ENCODE assay signal across 8 mouse cellular contexts in the genomic region with DNA sequence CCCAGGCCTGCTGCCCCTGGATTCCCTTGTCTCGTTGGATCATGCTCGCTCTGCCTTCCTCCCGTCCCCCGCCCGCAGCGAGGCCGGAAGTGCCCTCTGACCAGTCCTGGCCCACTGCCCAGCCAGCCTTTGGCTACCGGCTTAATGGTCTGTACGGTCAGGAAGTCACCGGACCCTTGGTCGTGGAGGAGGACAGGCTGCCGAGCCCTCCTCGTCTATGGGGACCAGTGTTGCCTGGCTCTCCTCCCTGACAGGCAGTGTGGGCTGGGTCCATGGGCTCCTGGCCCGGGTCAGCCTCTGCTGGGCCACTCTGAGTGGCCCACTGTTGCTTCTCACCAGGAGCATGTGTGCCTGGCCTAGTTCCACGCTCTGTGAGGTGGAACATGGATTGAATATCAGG.
DNase-seq lines count a peak whose midpoint lies in the region; ATAC-seq and TF ChIP-seq lines count a peak whose summit lies in the region.

No protein-coding gene starts in this region.

- H3K4me3 ChIP-seq in bone marrow, adult 2 months (replicated peaks; ENCODE audit: control insufficient read depth, low read depth, low read length), result no peak overlapping the region
- H3K4me3 ChIP-seq in hindbrain, embryonic 14.5 days (replicated peaks; ENCODE audit: low read length), result no peak overlapping the region; the same call in 1 of the 2 replicates
- no peak overlapping the region for H3K4me3 ChIP-seq in limb, embryonic 15.5 days
- peak overlapping the region; percentile 19 for H3K4me3 ChIP-seq in midbrain, embryonic 15.5 days

- peaks cover 1% of the 10 kb centered on the region; the same call in 1 of the 2 replicates for H3K4me1 ChIP-seq in bone marrow, adult 2 months (ENCODE audit: control insufficient read depth, insufficient read depth, low read length)
- H3K4me1 ChIP-seq in hindbrain, embryonic 14.5 days (replicated peaks; ENCODE audit: control insufficient read depth, insufficient read depth, low read length), result peaks cover 84% of the 10 kb centered on the region
- peaks cover 85% of the 10 kb centered on the region for H3K4me1 ChIP-seq in limb, embryonic 15.5 days
- peaks cover 95% of the 10 kb centered on the region for H3K4me1 ChIP-seq in midbrain, embryonic 15.5 days

- H3K36me3 ChIP-seq in hindbrain, embryonic 14.5 days (replicated peaks; ENCODE audit: control insufficient read depth, insufficient read depth), result no peaks in the 10 kb centered on the region
- H3K36me3 ChIP-seq in limb, embryonic 15.5 days, result no peaks in the 10 kb centered on the region
- no peaks in the 10 kb centered on the region for H3K36me3 ChIP-seq in midbrain, embryonic 15.5 days (replicated peaks)

- peak overlapping the region; percentile 10; the same call in 1 of the 2 replicates for H3K9ac ChIP-seq in hindbrain, embryonic 14.5 days
- no peak overlapping the region for H3K9ac ChIP-seq in limb, embryonic 15.5 days
- peak overlapping the region; percentile 21 for H3K9ac ChIP-seq in midbrain, embryonic 15.5 days

- 0 out of 2 replicates have a peak, but pooled peaks have one; percentile 20 for TF ChIP-seq POLR2A in bone marrow, adult 2 months (IDR thresholded peaks at IDR 0.05; ENCODE audit: borderline replicate concordance, control insufficient read depth, low read depth, low read length)

- peak overlapping the region; percentile 98 for H3K4me2 ChIP-seq in hindbrain, embryonic 14.5 days (replicated peaks)
- H3K4me2 ChIP-seq in limb, embryonic 15.5 days, result peak overlapping the region; percentile 17; the same call in 1 of the 2 replicates
- peak overlapping the region; percentile 91 for H3K4me2 ChIP-seq in midbrain, embryonic 15.5 days

- 38% methylated on average over 15 of the region's 15 CpGs for WGBS in bone marrow, adult 2 months
- 23% methylated on average over 15 of the region's 15 CpGs for WGBS in hindbrain, embryonic 14.5 days
- WGBS in limb, embryonic 15.5 days, result 25% methylated on average over 15 of the region's 15 CpGs
- WGBS in midbrain, embryonic 15.5 days, result 26% methylated on average over 15 of the region's 15 CpGs

- no peak for TF ChIP-seq CTCF in bone marrow, adult 2 months (IDR thresholded peaks at IDR 0.05; ENCODE audit: control insufficient read depth, insufficient read depth, low read length)

- peak; percentile 70 for DNase-seq in cerebellum, adult 11-12 months
- DNase-seq in cerebellum, adult 8-10 months, result no peak
- peak; percentile 87 for DNase-seq in gastrocnemius, postnatal 10 days
- no peak for DNase-seq in hindbrain, embryonic 14.5 days (ENCODE audit: low spot score)
- DNase-seq in T-cell, adult 2 months (ENCODE audit: low spot score), result no peak

- no peaks in the 10 kb centered on the region for H3K9me3 ChIP-seq in hindbrain, embryonic 14.5 days (ENCODE audit: control insufficient read depth, low read length)
- H3K9me3 ChIP-seq in limb, embryonic 15.5 days, result no peaks in the 10 kb centered on the region
- H3K9me3 ChIP-seq in midbrain, embryonic 15.5 days, result no peaks in the 10 kb centered on the region

- ATAC-seq in hindbrain, embryonic 14.5 days (ENCODE audit: low FRiP score), result peak; percentile 29; the same call in 1 of the 2 replicates
- ATAC-seq in limb, embryonic 15.5 days (ENCODE audit: insufficient number of reproducible peaks, low FRiP score, low TSS enrichment, low read depth), result no peak
- no peak for ATAC-seq in midbrain, embryonic 15.5 days (replicated peaks)

- no peaks in the 10 kb centered on the region for H3K27me3 ChIP-seq in hindbrain, embryonic 14.5 days (ENCODE audit: control insufficient read depth, insufficient read depth, low read length)
- peaks cover 18% of the 10 kb centered on the region for H3K27me3 ChIP-seq in limb, embryonic 15.5 days
- H3K27me3 ChIP-seq in midbrain, embryonic 15.5 days (replicated peaks), result no peaks in the 10 kb centered on the region

- H3K27ac ChIP-seq in bone marrow, adult 2 months (ENCODE audit: control insufficient read depth, insufficient read depth, low read depth, low read length, poor library complexity), result peak overlapping the region; percentile 39
- no peak overlapping the region for H3K27ac ChIP-seq in hindbrain, embryonic 14.5 days
- no peak overlapping the region for H3K27ac ChIP-seq in limb, embryonic 15.5 days
- H3K27ac ChIP-seq in midbrain, embryonic 15.5 days, result 0 out of 2 replicates have a peak overlapping the region, but pooled peaks have one; percentile 36

Comparison
In these comparisons a context has a peak if more than half of its experiments do, and no peak if none do; other contexts are left out.
1. DNase-seq: peak in cerebellum, adult 11-12 months (single experiment) and gastrocnemius, postnatal 10 days (single experiment); none in cerebellum, adult 8-10 months (single experiment), hindbrain, embryonic 14.5 days (single experiment) and T-cell, adult 2 months (single experiment).
2. H3K27ac ChIP-seq: peak in bone marrow, adult 2 months (single experiment) and midbrain, embryonic 15.5 days (single experiment); none in hindbrain, embryonic 14.5 days (single experiment) and limb, embryonic 15.5 days (single experiment).
3. H3K4me2 ChIP-seq: peak in every context shown above with its lines; median percentile 98 in hindbrain, embryonic 14.5 days; 91 in midbrain, embryonic 15.5 days; 17 in limb, embryonic 15.5 days.